Mouse (Mus musculus) C2C12 (cell line): ENCODE results near the gene Selplg.

Source experiments
- CEBPB ChIP-seq: IDR thresholded peaks from one replicate; pipeline ENCODE4 v1.6.1; 2011; ENCODE audit warnings: low read depth, mild to moderate bottlenecking, control low read depth, moderate library complexity
- CTCF ChIP-seq: IDR thresholded peaks from one replicate; pipeline ENCODE4 v1.5.1; 2011; ENCODE audit not compliant: control insufficient read depth, insufficient read depth, insufficient read length
- FOSL1 ChIP-seq: IDR thresholded peaks from one replicate; pipeline ENCODE4 v1.8.0; 2011; ENCODE audit warnings: mild to moderate bottlenecking, low read length; ENCODE audit not compliant: poor library complexity, insufficient read depth, severe bottlenecking
- MAX ChIP-seq: IDR thresholded peaks from one replicate; pipeline ENCODE4 v1.6.1; 2011; ENCODE audit warnings: mild to moderate bottlenecking, control low read depth
- MYOD1 ChIP-seq: IDR thresholded peaks from one replicate; pipeline ENCODE4 v1.6.1; 2011; ENCODE audit warnings: low read depth; ENCODE audit not compliant: control insufficient read depth, insufficient read length
- USF1 ChIP-seq: IDR thresholded peaks from one replicate; pipeline ENCODE4 v1.6.1; 2011; ENCODE audit warnings: low read depth, mild to moderate bottlenecking, control low read depth, moderate library complexity

DNA sequence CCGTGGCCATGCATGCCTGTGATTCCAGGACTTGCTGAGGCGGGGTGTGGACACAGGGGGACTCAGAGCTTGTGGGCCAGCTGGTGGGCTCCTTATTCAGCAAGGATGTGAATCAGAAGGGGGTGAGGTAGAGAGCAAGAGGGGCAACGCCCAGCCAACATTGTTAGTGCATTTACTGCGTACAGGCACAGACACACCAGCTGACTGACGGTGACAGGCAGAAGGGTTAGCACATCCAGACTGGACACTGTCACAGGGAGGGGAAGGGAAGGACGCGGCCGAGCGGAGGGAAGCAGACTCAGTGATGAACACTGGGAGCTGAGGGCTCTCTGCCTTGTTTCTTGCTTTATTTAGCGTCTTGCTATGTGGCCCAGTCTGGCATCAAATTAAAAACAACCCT is 21.1 kb upstream of the Selplg start:
- TF ChIP-seq FOSL1, result no peak
- no peak for TF ChIP-seq CTCF
- no peak for TF ChIP-seq CEBPB
- no peak for TF ChIP-seq MAX
- TF ChIP-seq MYOD1, result no peak
- no peak for TF ChIP-seq USF1
